Mouse (Mus musculus): ENCODE measurements around the gene Plk5.

DNA sequence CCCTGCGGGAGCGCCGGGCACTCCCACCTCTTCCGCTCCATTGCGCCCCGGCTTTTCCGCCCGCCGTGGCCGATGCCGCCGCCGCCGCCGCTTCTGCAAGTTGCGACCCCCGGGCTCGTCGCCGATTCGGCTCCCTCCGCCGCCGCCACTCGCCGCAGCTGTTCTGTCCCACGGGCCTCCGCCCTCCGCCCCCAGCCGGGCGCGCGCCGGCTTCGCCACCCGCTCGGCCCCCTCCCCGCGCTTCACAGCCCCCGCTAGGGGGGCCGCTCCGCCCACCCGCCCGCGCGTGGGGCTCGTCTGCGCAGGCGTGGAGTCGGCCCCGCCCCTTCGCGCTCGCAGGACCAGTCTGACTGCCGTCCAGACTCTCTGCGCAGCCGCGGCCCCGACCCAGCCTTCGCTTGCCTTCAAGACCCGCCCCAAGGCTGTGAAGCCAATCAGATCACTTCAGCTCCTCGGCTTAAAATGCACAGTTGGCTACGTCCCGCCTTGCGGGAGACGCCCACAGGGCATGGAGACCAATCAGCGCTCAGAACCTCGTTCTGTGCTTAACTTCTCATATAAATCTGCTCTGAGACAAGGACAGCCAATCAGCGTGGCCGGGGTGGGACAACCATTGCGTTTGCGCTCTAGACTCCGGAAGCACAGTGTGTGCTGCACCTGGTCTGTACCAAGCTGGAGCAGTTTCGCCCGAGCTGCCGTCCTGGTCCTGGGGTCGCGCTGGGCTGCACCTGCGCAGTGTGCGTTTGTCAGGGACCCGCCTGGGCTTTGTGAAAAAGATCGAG, 43.1 kb downstream of the Plk5 start, which contains the start of gene Mbd3:
- TF ChIP-seq CTCF (IDR thresholded peaks at IDR 0.05; ENCODE audit: low read depth) (no peak), EP300 (IDR thresholded peaks at IDR 0.05; ENCODE audit: low read depth) (no peak)
